Mouse (Mus musculus) kidney, adult 2 months (tissue): ENCODE measurements at regions not wholly inside any gene's neighbourhood (a gene's known extent, or its start where the extent isn't known, plus 50 kb on each side); places are given as distances from the start of the nearest gene placed in this dataset.

Experiments
- DNase-seq: peaks from one replicate; pipeline ENCODE4 v3.0.0; 2021
- H3K27ac ChIP-seq: fragments of 200-500 bp; 2 replicates; pipeline ENCODE4 v1.5.1; 2012; ENCODE audit warnings: low read depth, low read length, control low read depth, inconsistent platforms; ENCODE audit not compliant: insufficient read depth
- H3K27me3 ChIP-seq: fragments of 200-500 bp; replicated peaks from 2 replicates; pipeline ENCODE4 v1.6.1; 2012; ENCODE audit warnings: mild to moderate bottlenecking, moderate library complexity, low read length, inconsistent platforms; ENCODE audit not compliant: control insufficient read depth, insufficient read depth
- H3K36me3 ChIP-seq: fragments of 200-500 bp; 2 replicates; pipeline ENCODE4 v1.6.1; 2012; ENCODE audit warnings: mild to moderate bottlenecking, moderate library complexity, low read length, inconsistent platforms; ENCODE audit not compliant: control insufficient read depth, insufficient read depth
- H3K4me1 ChIP-seq: fragments of 200-500 bp; 2 replicates; pipeline ENCODE4 v1.6.1; 2011; ENCODE audit warnings: low read length; ENCODE audit not compliant: control insufficient read depth, insufficient read depth
- H3K4me3 ChIP-seq: fragments of 200-500 bp; 2 replicates; pipeline ENCODE4 v1.5.1; 2011; ENCODE audit warnings: mild to moderate bottlenecking, low read depth, low read length, control low read depth; ENCODE audit not compliant: insufficient read depth
- CTCF ChIP-seq: fragments of 200-500 bp; conservative IDR thresholded peaks from 2 replicates; pipeline ENCODE4 v1.5.1; 2011; ENCODE audit warnings: low read depth, mild to moderate bottlenecking, control low read depth, low read length, moderate library complexity, mixed read lengths; ENCODE audit not compliant: insufficient read depth, insufficient read length
- POLR2A ChIP-seq: fragments of 200-500 bp; IDR thresholded peaks from one replicate; pipeline ENCODE4 v1.6.1; 2011; ENCODE audit warnings: low read depth, low read length, control low read depth
- WGBS: fragments of 180-500 bp; shearing (Covaris S2); methylation state at CpG from one replicate; pipeline ENCODE4 v1.1.7; 2018; 5-methylcytosine and 5-hydroxymethylcytosine counted together

DNA sequence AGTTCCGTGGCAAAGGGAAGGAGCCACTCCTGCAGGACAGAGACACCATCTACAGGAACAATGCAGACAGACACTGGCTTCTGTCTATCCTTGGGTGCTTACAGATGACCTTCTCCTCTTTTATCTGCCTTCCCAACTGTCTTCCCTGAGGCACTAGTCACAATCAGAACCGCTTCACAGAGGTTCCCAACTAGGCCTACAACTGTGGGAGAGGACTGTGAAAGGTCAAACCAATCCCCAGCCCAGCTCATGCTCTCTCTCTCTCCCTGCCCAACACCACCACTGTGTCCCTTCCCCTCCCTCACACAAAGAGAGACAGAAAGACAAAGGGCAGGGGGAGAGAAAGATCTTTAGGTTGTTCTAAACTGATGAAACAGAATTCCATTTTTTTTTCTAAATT lies 61.3 kb downstream of the Tmem17 start:
- Histone ChIP-seq H3K27me3 (no peaks in the 10 kb centered on the region), H3K4me3 (no peak overlapping the region), H3K27ac (no peak overlapping the region), H3K4me1 (no peaks in the 10 kb centered on the region), H3K36me3 (no peaks in the 10 kb centered on the region)
- DNase-seq, result no peak
- whole genome bisulfite sequencing, result 81% methylated on average over 2 of the region's 2 CpGs
- TF ChIP-seq CTCF, result no peak
- no peak for TF ChIP-seq POLR2A

DNA sequence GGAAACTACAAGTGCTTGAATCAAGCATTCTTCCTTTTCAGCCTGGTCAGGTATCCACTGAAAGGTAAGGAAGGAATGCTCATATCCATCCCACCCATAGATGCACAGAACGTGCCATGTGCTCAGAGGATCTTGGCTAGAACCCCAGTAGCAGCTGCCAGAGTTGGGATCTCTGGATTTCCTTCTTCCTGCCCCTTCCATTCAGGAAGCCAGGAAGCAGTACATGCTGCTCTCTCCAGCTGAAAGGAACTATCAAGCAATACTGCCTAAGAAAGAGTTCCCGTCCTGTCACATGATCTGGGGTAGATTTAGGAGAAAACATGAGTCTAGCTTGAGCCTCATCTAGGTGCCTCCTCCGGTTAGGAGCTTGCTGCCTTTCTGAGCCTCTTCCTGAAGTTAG lies 61.9 kb downstream of the Tmem17 start:
- H3K4me1 ChIP-seq, result no peaks in the 10 kb centered on the region
- TF ChIP-seq CTCF, result no peak
- TF ChIP-seq POLR2A, result no peak
- 64% methylated on average over 3 of the region's 3 CpGs for WGBS

DNA sequence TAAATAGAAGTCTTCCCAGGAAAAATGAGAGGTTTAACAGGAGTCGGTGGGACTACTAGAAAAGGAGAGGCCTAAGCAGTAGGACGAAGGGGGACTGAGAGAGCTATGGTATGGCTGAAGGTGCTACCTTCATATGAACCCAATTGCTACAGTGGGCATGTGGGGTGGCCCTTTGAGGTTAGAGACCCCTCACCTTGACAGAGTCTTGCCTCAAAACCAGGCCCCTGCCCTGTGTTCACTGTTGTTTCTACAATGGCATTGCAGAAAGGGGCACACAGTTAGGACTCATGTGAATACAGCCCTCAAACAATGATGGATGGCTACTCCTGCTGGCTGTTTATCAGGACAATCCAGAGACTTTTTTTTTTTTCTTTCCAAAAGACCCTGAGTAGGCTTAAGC lies 62.6 kb downstream of the Tmem17 start:
- H3K4me3 ChIP-seq, result no peak overlapping the region
- H3K27ac ChIP-seq, result no peak overlapping the region
- TF ChIP-seq CTCF (no peak), POLR2A (no peak)
- no peaks in the 10 kb centered on the region for H3K27me3 ChIP-seq
- no peak for DNase-seq
- no peaks in the 10 kb centered on the region for H3K36me3 ChIP-seq
- H3K4me1 ChIP-seq, result no peaks in the 10 kb centered on the region
- WGBS, result 96% methylated on average over 2 of the region's 2 CpGs

More for the DNA sequence above, 61.9 kb downstream of the Tmem17 start:
- DNase-seq, result peak; percentile 43
- Histone ChIP-seq H3K36me3 (no peaks in the 10 kb centered on the region), H3K4me3 (no peak overlapping the region), H3K27ac (no peak overlapping the region), H3K27me3 (no peaks in the 10 kb centered on the region)

DNA sequence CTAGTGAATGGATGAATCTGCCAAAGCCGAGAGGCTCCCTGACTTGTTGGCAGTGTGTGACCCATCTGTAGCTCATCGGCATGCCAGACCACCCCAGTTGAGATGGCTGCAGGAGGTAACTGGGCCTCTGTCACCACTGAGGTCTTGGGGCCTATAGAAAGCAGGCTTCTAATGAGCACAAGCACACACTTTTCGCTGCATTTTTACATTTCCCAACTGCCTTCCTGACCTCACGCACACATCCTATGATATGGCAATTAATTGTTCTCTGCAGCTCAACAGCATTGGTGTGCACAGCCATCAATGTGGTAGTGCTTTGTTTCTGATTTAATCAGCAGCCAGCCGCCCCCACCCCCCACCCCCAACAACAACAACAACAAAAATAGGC lies 72.2 kb downstream of the Tmem17 start:
- H3K4me3 ChIP-seq, result no peak overlapping the region
- H3K36me3 ChIP-seq, result no peaks in the 10 kb centered on the region
- TF ChIP-seq CTCF, result no peak
- DNase-seq, result no peak
- H3K27me3 ChIP-seq, result no peaks in the 10 kb centered on the region
- peak overlapping the region; percentile 65 for H3K27ac ChIP-seq
- 50% methylated on average over 5 of the region's 5 CpGs for WGBS
- H3K4me1 ChIP-seq, result peaks cover 9% of the 10 kb centered on the region

DNA sequence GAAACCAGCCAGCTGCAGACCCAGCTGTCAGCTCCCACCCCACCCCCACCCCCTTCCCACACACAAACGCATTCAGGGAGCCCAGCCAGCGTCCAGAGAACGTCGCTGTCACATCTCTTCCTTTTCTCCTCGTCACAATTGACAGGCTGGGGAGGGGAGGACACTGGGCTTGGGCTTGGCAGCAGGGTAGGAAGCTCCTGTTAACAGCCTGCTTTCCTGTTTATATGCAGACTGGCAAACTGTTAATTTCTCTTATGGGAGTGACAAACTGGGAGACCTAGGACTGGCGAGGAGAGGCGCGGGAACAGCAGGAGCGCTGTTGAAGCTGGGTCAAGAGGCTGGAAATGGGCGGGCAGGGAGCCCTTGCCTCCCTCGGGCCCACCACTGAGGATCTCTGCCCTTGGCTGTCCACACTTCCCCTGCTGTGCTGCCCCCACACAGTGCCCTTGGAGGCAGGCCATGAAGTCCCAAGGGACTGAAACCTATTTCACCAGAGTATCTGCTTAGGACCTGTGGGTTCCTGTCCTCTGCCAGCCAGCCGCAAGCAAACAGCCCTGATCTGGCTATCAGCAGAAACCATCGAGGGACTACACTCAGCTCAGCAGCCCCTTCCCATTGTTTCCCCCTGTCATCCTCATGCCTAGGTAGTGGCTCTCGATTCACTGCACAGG lies 72.7 kb downstream of the Tmem17 start:
- Histone ChIP-seq H3K27ac (peak overlapping the region; percentile 41), H3K36me3 (no peaks in the 10 kb centered on the region), H3K27me3 (no peaks in the 10 kb centered on the region), H3K4me1 (peaks cover 9% of the 10 kb centered on the region), H3K4me3 (no peak overlapping the region)
- peak; percentile 83 for DNase-seq
- 27% methylated on average over 14 of the region's 14 CpGs for WGBS
- no peak for TF ChIP-seq CTCF
- TF ChIP-seq POLR2A, result no peak

DNA sequence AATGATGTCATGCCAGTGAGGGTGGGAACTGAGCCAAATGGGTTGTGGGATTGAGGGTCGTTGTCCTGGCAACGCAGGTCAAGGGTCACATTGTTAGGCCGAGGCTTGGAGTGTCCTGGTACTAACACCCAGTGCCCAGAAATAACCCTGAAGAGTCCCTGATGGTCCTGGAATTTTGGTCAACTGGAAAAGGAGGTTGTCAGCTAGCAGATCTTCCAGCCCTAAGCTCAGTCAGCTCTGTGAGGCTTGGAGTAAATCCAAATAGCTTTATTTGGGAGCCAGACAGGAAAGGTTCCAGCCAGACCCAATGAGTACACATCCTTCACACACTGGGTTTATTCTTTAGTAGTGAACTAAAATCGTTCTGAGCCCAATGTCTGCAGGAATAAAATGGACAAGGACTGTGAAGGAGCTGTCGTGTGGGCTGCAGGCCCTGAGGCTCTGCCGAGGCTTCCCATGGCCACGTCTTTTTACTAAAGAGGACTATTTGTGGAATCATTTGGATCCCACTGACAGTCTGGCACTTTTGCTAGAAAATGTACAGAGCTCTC lies 75.9 kb downstream of the Tmem17 start:
- peak; percentile 79 for DNase-seq
- TF ChIP-seq CTCF, result no peak
- no peak for TF ChIP-seq POLR2A
- Histone ChIP-seq H3K4me1 (peaks cover 9% of the 10 kb centered on the region), H3K27ac (peak overlapping the region; percentile 79), H3K27me3 (no peaks in the 10 kb centered on the region), H3K36me3 (no peaks in the 10 kb centered on the region), H3K4me3 (no peak overlapping the region)
- WGBS, result 51% methylated on average over 7 of the region's 7 CpGs

DNA sequence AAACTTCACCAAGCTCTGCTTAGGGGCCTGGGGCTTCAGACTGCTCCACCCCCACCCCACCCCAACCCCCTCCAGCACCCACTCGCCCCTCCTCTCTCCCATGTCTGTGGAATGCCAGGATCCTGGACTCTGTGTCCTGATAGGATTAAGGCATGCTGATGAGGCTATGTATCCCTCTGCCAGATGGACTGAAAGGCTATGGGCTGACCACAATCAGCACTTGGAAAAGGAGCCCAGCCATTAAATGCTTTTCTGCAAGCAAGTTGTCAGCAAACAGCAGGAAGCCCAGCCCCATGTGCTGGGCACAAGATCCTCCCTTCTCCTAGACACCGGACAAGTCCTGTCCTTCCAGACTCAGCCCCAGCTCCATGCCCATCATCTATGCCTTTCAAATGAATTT lies 76.7 kb downstream of the Tmem17 start:
- H3K27me3 ChIP-seq, result no peaks in the 10 kb centered on the region
- H3K36me3 ChIP-seq, result no peaks in the 10 kb centered on the region
- TF ChIP-seq POLR2A (no peak), CTCF (no peak)
- no peak overlapping the region for H3K4me3 ChIP-seq
- peak; percentile 23 for DNase-seq
- no peak overlapping the region for H3K27ac ChIP-seq
- WGBS, result 51% methylated on average over 2 of the region's 2 CpGs
- H3K4me1 ChIP-seq, result peaks cover 9% of the 10 kb centered on the region
